Mouse (Mus musculus) liver, adult (tissue): Measurements from ENCODE around the gene Srrm2.

Source experiments
- GATA4 ChIP-seq: IDR thresholded peaks from 2 replicates; pipeline ENCODE4 v1.6.1; 2014; ENCODE audit warnings: mild to moderate bottlenecking, low read length; ENCODE audit not compliant: insufficient replicate concordance

The Srrm2 gene

GRCm38 (mm10) chr17:23749400-23750191 lies 40.7 kb upstream of the Srrm2 start:
- no peak for TF ChIP-seq GATA4

- TF ChIP-seq GATA4, result no peak
Measured at GRCm38 (mm10) chr17:23755689-23756088, 34.6 kb upstream of the Srrm2 start.

- no peak for TF ChIP-seq GATA4
Measured at GRCm38 (mm10) chr17:23757581-23757980, 32.8 kb upstream of the Srrm2 start.

GRCm38 (mm10) chr17:23758801-23759200 lies 31.5 kb upstream of the Srrm2 start:
- TF ChIP-seq GATA4, result no peak

- TF ChIP-seq GATA4, result no peak
Measured at GRCm38 (mm10) chr17:23760231-23760630, 30.1 kb upstream of the Srrm2 start.

- no peak for TF ChIP-seq GATA4
Measured at GRCm38 (mm10) chr17:23761155-23761554, 29.2 kb upstream of the Srrm2 start.

- no peak for TF ChIP-seq GATA4
Measured at GRCm38 (mm10) chr17:23762976-23763375, 27.4 kb upstream of the Srrm2 start.

GRCm38 (mm10) chr17:23770493-23770892 lies 19.8 kb upstream of the Srrm2 start:
- no peak for TF ChIP-seq GATA4

GRCm38 (mm10) chr17:23770896-23771283 lies 19.4 kb upstream of the Srrm2 start:
- no peak for TF ChIP-seq GATA4

- no peak; the same call in 1 of the 2 replicates for TF ChIP-seq GATA4
Measured at GRCm38 (mm10) chr17:23771284-23772218, 18.8 kb upstream of the Srrm2 start, which contains the start of gene Flywch1. Gene Flywch1 (minus strand): TSS chr17:23771602.

- no peak for TF ChIP-seq GATA4
Measured at GRCm38 (mm10) chr17:23773676-23774075, 16.7 kb upstream of the Srrm2 start.

GRCm38 (mm10) chr17:23774090-23774489 lies 16.2 kb upstream of the Srrm2 start:
- TF ChIP-seq GATA4, result no peak

GRCm38 (mm10) chr17:23776216-23776615 lies 14.1 kb upstream of the Srrm2 start:
- TF ChIP-seq GATA4, result no peak

GRCm38 (mm10) chr17:23777141-23777540 lies 13.2 kb upstream of the Srrm2 start:
- no peak for TF ChIP-seq GATA4

GRCm38 (mm10) chr17:23778447-23778846 lies 11.9 kb upstream of the Srrm2 start:
- TF ChIP-seq GATA4, result no peak

- no peak for TF ChIP-seq GATA4
Measured at GRCm38 (mm10) chr17:23783352-23783751, 7.0 kb upstream of the Srrm2 start.
